Mouse (Mus musculus) heart, embryonic 11.5 days (tissue): ENCODE measurements around the gene Dnah12. TPM values are rescaled to one million over a fixed set of nuclear protein-coding genes. Genes with fewer than 3 reads are reported as not detected.
"Not testable (repeated sequence)": the region's sequence is repeated elsewhere in the genome, so short reads cannot be mapped to it uniquely, and the experiment has no call there.

Experiments
- ATAC-seq: fragments of 200-750 bp; cut with Nextera tagmentation; replicated peaks from 2 replicates; pipeline ENCODE4 v1.8.0; 2017; ENCODE audit warnings: moderate library complexity; ENCODE audit not compliant: insufficient number of reproducible peaks, low FRiP score, low TSS enrichment
- H3K27ac ChIP-seq: fragments of 300-500 bp; sonication (generic); 2 replicates; pipeline ENCODE4 v1.5.1; 2014; ENCODE audit warnings: mild to moderate bottlenecking, low read depth, low read length
- H3K27me3 ChIP-seq: fragments of 300-500 bp; sonication (generic); 2 replicates; pipeline ENCODE4 v1.6.1; 2014; ENCODE audit warnings: mild to moderate bottlenecking, low read length, mixed read lengths; ENCODE audit not compliant: control insufficient read depth, insufficient read depth
- H3K36me3 ChIP-seq: fragments of 300-500 bp; sonication (generic); 2 replicates; pipeline ENCODE4 v1.6.1; 2014; ENCODE audit warnings: mild to moderate bottlenecking, low read length, moderate library complexity, mixed read lengths; ENCODE audit not compliant: control insufficient read depth, insufficient read depth
- H3K4me1 ChIP-seq: fragments of 300-500 bp; sonication (generic); 2 replicates; pipeline ENCODE4 v1.6.1; 2014; ENCODE audit warnings: low read length; ENCODE audit not compliant: control insufficient read depth, insufficient read depth
- H3K4me2 ChIP-seq: fragments of 300-500 bp; sonication (generic); 2 replicates; pipeline ENCODE4 v1.6.1; 2014; ENCODE audit warnings: mild to moderate bottlenecking, moderate library complexity
- H3K4me3 ChIP-seq: fragments of 300-500 bp; sonication (generic); 2 replicates; pipeline ENCODE4 v1.5.1; 2014; ENCODE audit warnings: low read depth, low read length
- H3K9ac ChIP-seq: fragments of 300-500 bp; sonication (generic); 2 replicates; pipeline ENCODE4 v1.6.1; 2014; ENCODE audit warnings: mild to moderate bottlenecking, low read depth, low read length, moderate library complexity
- H3K9me3 ChIP-seq: fragments of 300-500 bp; sonication (generic); replicated peaks from 2 replicates; pipeline ENCODE4 v1.6.1; 2016; ENCODE audit warnings: low read length; ENCODE audit not compliant: control insufficient read depth
- WGBS: fragments of 180-500 bp; shearing (Covaris S2); extraction: QIAGEN DNeasy Blood & Tissue Kit; methylation state at CpG from one replicate; pipeline ENCODE4 v1.1.7; 2014; ENCODE audit not compliant: insufficient replicate concordance; 5-methylcytosine and 5-hydroxymethylcytosine counted together
- polyA plus RNA-seq: library from polyadenylated mRNA; unstranded; fragments of >200 nt; fragmentation: Nextera tagmentation; extraction: Ambion mirVana; gene quantifications from 2 replicates; pipeline ENCODE4 v1.2.1, GENCODE M21; 2014

Gene Dnah12
- polyA plus RNA-seq, 1 experiment from 2014 or later, result 0.03 TPM

- Histone ChIP-seq H3K27me3 (no peaks in the 10 kb centered on the region), H3K4me3 (peak overlapping the region; percentile 97), H3K4me1 (peaks cover 15% of the 10 kb centered on the region; the same call in 1 of the 2 replicates), H3K4me2 (peak overlapping the region; percentile 87), H3K27ac (no peak overlapping the region), H3K36me3 (peaks cover 5% of the 10 kb centered on the region), H3K9me3 (no peaks in the 10 kb centered on the region), H3K9ac (peak overlapping the region; percentile 90)
- ATAC-seq, result no peak
- 20% methylated on average over 6 of the region's 6 CpGs for WGBS
Observed at GRCm38 (mm10) chr14:26667991-26668370, 25.1 kb upstream of the Dnah12 start.

GRCm38 (mm10) chr14:26668371-26669291 lies 24.4 kb upstream of the Dnah12 start:
- Histone ChIP-seq H3K9ac (peak overlapping the region; percentile 90), H3K9me3 (no peaks in the 10 kb centered on the region), H3K4me3 (peak overlapping the region; percentile 97), H3K4me2 (peak overlapping the region; percentile 87), H3K27me3 (no peaks in the 10 kb centered on the region), H3K36me3 (peaks cover 5% of the 10 kb centered on the region), H3K4me1 (peaks cover 15% of the 10 kb centered on the region; the same call in 1 of the 2 replicates), H3K27ac (peak overlapping the region; percentile 90)
- ATAC-seq, result peak; percentile 73
- WGBS, result under 1% methylated on average over 73 of the region's 73 CpGs

- peaks cover 15% of the 10 kb centered on the region; the same call in 1 of the 2 replicates for H3K4me1 ChIP-seq
- H3K4me3 ChIP-seq, result peak within 1 kb of the TSS; percentile 97
- peak; percentile 84 for ATAC-seq
- peak within 1 kb of the TSS; percentile 87 for H3K4me2 ChIP-seq
- WGBS, result under 1% methylated on average over 70 of the region's 70 CpGs
- H3K9me3 ChIP-seq, result no peaks in the 10 kb centered on the region
- H3K9ac ChIP-seq, result peak within 1 kb of the TSS; percentile 90
- peaks cover 5% of the 10 kb centered on the region for H3K36me3 ChIP-seq
- no peaks in the 10 kb centered on the region for H3K27me3 ChIP-seq
- H3K27ac ChIP-seq, result peak within 1 kb of the TSS; percentile 90
Observed at GRCm38 (mm10) chr14:26669292-26670073, 23.6 kb upstream of the Dnah12 start, which contains the start of gene Pde12. Gene Pde12 (minus strand): TSS chr14:26669883.

- H3K9ac ChIP-seq, result no peak overlapping the region
- H3K4me3 ChIP-seq, result no peak overlapping the region
- peak overlapping the region; percentile 87; the same call in 1 of the 2 replicates for H3K4me2 ChIP-seq
- H3K9me3 ChIP-seq, result no peaks in the 10 kb centered on the region
- no peak for ATAC-seq
- H3K27me3 ChIP-seq, result no peaks in the 10 kb centered on the region
- peaks cover under 1% of the 10 kb centered on the region; the same call in 1 of the 2 replicates for H3K36me3 ChIP-seq
- peaks cover 15% of the 10 kb centered on the region; the same call in 1 of the 2 replicates for H3K4me1 ChIP-seq
- H3K27ac ChIP-seq, result no peak overlapping the region
Observed at GRCm38 (mm10) chr14:26670964-26671363, 22.1 kb upstream of the Dnah12 start.

- H3K4me3 ChIP-seq, H3K4me2 ChIP-seq, H3K36me3 ChIP-seq, H3K27me3 ChIP-seq, H3K4me1 ChIP-seq, ATAC-seq, H3K9ac ChIP-seq, H3K27ac ChIP-seq, H3K9me3 ChIP-seq: not testable (repeated sequence)
- 61% methylated on average over 17 of the region's 17 CpGs for WGBS
Observed at GRCm38 (mm10) chr14:26671870-26672615, 21.0 kb upstream of the Dnah12 start.

GRCm38 (mm10) chr14:26674476-26675169 lies 18.5 kb upstream of the Dnah12 start:
- 89% methylated on average over 2 of the region's 2 CpGs for WGBS
- H3K4me1 ChIP-seq, H3K36me3 ChIP-seq, H3K27ac ChIP-seq, H3K9me3 ChIP-seq, H3K4me2 ChIP-seq, ATAC-seq, H3K27me3 ChIP-seq, H3K4me3 ChIP-seq, H3K9ac ChIP-seq: not testable (repeated sequence)

GRCm38 (mm10) chr14:26675371-26675770 lies 17.7 kb upstream of the Dnah12 start:
- no peak overlapping the region for H3K9ac ChIP-seq
- no peaks in the 10 kb centered on the region for H3K36me3 ChIP-seq
- WGBS, result 17% methylated on average over 12 of the region's 12 CpGs
- H3K4me1 ChIP-seq, result peaks cover 3% of the 10 kb centered on the region; the same call in 1 of the 2 replicates
- no peak overlapping the region for H3K4me3 ChIP-seq
- no peaks in the 10 kb centered on the region for H3K27me3 ChIP-seq
- peak overlapping the region; percentile 48 for H3K4me2 ChIP-seq
- H3K9me3 ChIP-seq, result no peaks in the 10 kb centered on the region
- H3K27ac ChIP-seq, result no peak overlapping the region
- no peak for ATAC-seq
